In the genomic region with DNA sequence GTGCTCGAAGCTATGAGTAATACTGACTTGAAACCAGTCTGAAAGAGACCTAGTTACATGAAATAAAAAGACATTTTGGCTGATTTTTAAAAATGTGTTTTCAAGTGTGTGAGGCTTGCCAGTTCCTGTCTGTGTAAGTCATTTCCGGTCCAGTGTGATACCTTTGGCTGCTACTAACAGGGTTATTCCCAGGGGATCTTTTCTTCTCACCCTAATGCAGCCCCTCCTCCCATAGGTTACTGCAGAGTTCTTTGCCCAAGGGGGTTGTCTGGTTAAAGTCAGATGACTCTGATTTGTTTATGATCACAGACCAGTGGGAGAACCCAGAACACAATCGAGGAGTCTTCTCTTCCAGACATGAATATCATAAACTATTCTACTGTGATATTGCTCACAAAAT, we compare ENCODE assay signal across 17 mouse cellular contexts.
DNase-seq lines count a peak whose midpoint lies in the region; ATAC-seq and TF ChIP-seq lines count a peak whose summit lies in the region.
"Had no signal": no experiment of that assay in that cellular context is flagged by ENCODE, and none has a peak within 500 bp of the region (broad histone marks: within the 10 kb centered on the region; RNA-seq: fewer than 3 reads in every experiment).

No protein-coding gene starts in this region.

- ATAC-seq in heart, embryonic 12.5 days (ENCODE audit: insufficient number of reproducible peaks, low FRiP score) = no peak
- no peak for ATAC-seq in kidney, postnatal 0 days (replicated peaks; ENCODE audit: low FRiP score, low read depth)

- H3K4me1 ChIP-seq in heart, embryonic 12.5 days (replicated peaks) = peaks cover 18% of the 10 kb centered on the region
- no peaks in the 10 kb centered on the region for H3K4me1 ChIP-seq in kidney, postnatal 0 days (replicated peaks; ENCODE audit: insufficient read depth, low read length)
- no peaks in the 10 kb centered on the region for H3K4me1 ChIP-seq in small intestine, adult 2 months (ENCODE audit: control insufficient read depth, insufficient read depth, insufficient read length, low read length)
- H3K4me1 ChIP-seq: hindbrain, embryonic 15.5 days; midbrain, embryonic 12.5 days had no signal

- H3K4me3 ChIP-seq in heart, embryonic 12.5 days = no peak overlapping the region
- no peak overlapping the region for H3K4me3 ChIP-seq in kidney, postnatal 0 days (replicated peaks; ENCODE audit: low read depth, low read length)
- H3K4me3 ChIP-seq in small intestine, adult 2 months (ENCODE audit: low read depth, low read length) = no peak overlapping the region
- H3K4me3 ChIP-seq: erythroblast, embryonic 14.5 days; hindbrain, embryonic 15.5 days; kidney, embryonic 15.5 days; layer of hippocampus, adult 2 months; midbrain, embryonic 12.5 days had no signal

- peak; percentile 89 for DNase-seq in heart, adult 11 months
- DNase-seq in kidney, postnatal 0 days (ENCODE audit: low spot score) = peak; percentile 29
- DNase-seq in kidney, adult 9 months = no peak
- peak; percentile 7 for DNase-seq in adipocyte (ENCODE audit: low spot score)
- no peak for DNase-seq in cerebellum, postnatal 25 days
- no peak for DNase-seq in adrenal gland, postnatal 14 days
- DNase-seq: forebrain, postnatal 0 days; gastrocnemius, postnatal 14 days; liver; lung, postnatal 10 days had no signal

- 48% methylated on average over 3 of the region's 3 CpGs for WGBS in heart, embryonic 12.5 days
- 50% methylated on average over 3 of the region's 3 CpGs for WGBS in kidney, postnatal 0 days
- WGBS in small intestine, adult 2 months = 52% methylated on average over 3 of the region's 3 CpGs

- no peak overlapping the region for H3K4me2 ChIP-seq in heart, embryonic 12.5 days
- H3K4me2 ChIP-seq in kidney, postnatal 0 days (ENCODE audit: low read length) = no peak overlapping the region
- H3K4me2 ChIP-seq: hindbrain, embryonic 15.5 days; kidney, embryonic 15.5 days; midbrain, embryonic 12.5 days had no signal

- no peak overlapping the region for H3K27ac ChIP-seq in heart, embryonic 12.5 days (ENCODE audit: poor library complexity, severe bottlenecking)
- peak overlapping the region; percentile 62; the same call in 1 of the 2 replicates for H3K27ac ChIP-seq in kidney, postnatal 0 days
- peak overlapping the region; percentile 50; the same call in 1 of the 2 replicates for H3K27ac ChIP-seq in small intestine, adult 2 months (ENCODE audit: insufficient read depth, low read depth, low read length)
- H3K27ac ChIP-seq: hindbrain, embryonic 15.5 days; kidney, embryonic 15.5 days; layer of hippocampus, adult 2 months; midbrain, embryonic 12.5 days had no signal

- no peak for TF ChIP-seq CTCF in kidney, postnatal 0 days (IDR thresholded peaks at IDR 0.05; ENCODE audit: low read depth)
- TF ChIP-seq CTCF in small intestine, adult 2 months (IDR thresholded peaks at IDR 0.05; ENCODE audit: extremely low read depth, insufficient read length, insufficient replicate concordance, low read depth, low read length) = no peak

- H3K27me3 ChIP-seq in heart, embryonic 12.5 days (replicated peaks) = no peaks in the 10 kb centered on the region
- no peaks in the 10 kb centered on the region for H3K27me3 ChIP-seq in kidney, postnatal 0 days (ENCODE audit: insufficient read depth, low read length)
- no peaks in the 10 kb centered on the region for H3K27me3 ChIP-seq in small intestine, adult 2 months (ENCODE audit: control insufficient read depth, insufficient read depth, low read length)
- H3K27me3 ChIP-seq: hindbrain, embryonic 15.5 days; kidney, embryonic 15.5 days; midbrain, embryonic 12.5 days had no signal

- H3K9ac ChIP-seq in heart, embryonic 12.5 days = no peak overlapping the region
- H3K9ac ChIP-seq in kidney, postnatal 0 days (ENCODE audit: low read depth, low read length) = no peak overlapping the region
- H3K9ac ChIP-seq: forebrain, postnatal 0 days; hindbrain, embryonic 15.5 days; kidney, embryonic 15.5 days; midbrain, embryonic 12.5 days had no signal

- no peak for TF ChIP-seq POLR2A in small intestine, adult 2 months (IDR thresholded peaks at IDR 0.05; ENCODE audit: low read depth, low read length)

- peaks cover 41% of the 10 kb centered on the region for H3K36me3 ChIP-seq in heart, embryonic 12.5 days
- H3K36me3 ChIP-seq in kidney, postnatal 0 days (ENCODE audit: insufficient read depth, low read length) = no peaks in the 10 kb centered on the region
- H3K36me3 ChIP-seq in small intestine, adult 2 months (ENCODE audit: control insufficient read depth, insufficient read depth, low read length) = no peaks in the 10 kb centered on the region; the same call in 1 of the 2 replicates

- H3K9me3 ChIP-seq in heart, embryonic 12.5 days (replicated peaks) = no peaks in the 10 kb centered on the region
- H3K9me3 ChIP-seq in kidney, postnatal 0 days (replicated peaks; ENCODE audit: low read length) = no peaks in the 10 kb centered on the region
- H3K9me3 ChIP-seq: hindbrain, embryonic 15.5 days; kidney, embryonic 15.5 days; midbrain, embryonic 12.5 days had no signal

Comparison
In these comparisons a context has a peak if more than half of its experiments do, and no peak if none do; other contexts are left out.
1. DNase-seq: peak in heart, adult 11 months (single experiment), kidney, postnatal 0 days (single experiment) and adipocyte (single experiment); none in kidney, adult 9 months (single experiment), cerebellum, postnatal 25 days (0 of 2) and adrenal gland, postnatal 14 days (single experiment).